Mouse (Mus musculus): ENCODE measurements around the gene Cryzl1.

Cryzl1 gene

DNA sequence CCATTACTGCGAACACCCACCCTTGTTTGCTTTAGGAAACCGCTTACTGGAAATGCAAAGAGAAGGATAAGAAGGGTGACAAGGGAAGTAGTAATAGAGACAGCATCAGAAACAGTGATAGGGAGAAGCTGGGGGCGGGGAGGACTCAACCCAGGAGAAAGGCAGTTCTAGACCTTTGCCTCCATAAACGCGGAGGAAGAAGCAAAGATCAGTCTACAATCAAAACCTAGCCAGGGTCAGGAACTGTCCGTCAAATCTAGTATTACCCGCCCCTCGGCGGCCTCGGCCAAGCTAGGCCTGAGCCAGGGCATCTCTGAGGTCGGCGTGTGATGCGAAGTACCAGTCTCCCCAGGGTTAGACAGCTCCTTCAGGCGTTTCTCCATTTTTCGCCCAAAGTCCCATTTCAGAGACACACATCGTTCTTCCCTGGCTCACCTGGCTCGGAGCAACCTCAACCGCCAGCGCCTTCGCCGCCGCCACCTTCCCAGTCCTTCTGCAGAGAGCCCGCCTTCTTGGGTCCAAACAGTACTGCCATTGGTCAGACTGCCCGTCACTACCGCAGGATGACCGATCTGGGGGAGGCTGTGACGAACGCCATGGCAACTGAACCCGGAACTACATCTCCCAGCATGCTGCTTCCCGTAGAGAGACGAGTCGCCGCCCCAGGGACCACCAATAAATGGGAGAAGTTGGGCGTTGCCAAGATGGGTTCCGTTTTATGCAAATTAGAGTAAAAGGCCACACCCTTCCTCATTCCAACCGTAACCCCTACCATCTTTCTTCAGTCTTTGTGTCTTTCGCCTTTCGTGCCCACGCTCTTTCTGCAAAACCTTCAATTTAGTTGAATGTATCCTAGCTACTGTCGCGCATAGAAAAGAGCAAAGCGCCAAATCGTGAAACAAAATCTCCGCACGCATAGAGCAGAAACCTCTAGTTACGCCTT, at the start of gene Cryzl1:
TSS of gene Cryzl1 (minus strand) at position 853 of the 943 bp plus-strand sequence.
- in situ Hi-C loops (cut with MboI, MseI), result loop anchor here (5.0 kb wide), 1 partner anchor 41 kb away; the partner anchor contains the start of gene Donson

DNA sequence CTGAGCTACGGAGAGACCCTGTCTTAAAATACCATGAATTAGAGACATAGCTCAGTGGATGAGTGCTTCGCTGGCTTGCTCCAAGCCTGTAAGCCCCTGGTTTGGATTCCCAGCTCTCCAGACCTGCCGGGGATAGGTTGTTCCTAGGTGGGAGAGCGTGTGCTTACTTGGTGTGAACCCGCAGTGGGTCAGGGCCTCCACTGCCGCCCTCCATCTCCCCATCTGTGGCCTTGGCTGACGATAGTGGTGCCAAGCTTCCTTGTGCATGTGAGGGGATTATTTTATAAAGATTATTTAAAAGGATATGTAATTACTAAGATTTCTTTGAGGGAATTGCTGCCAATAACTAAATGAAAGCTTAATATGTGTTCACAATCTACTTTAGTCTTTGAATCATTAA, 43.8 kb upstream of the Cryzl1 start:
- in situ Hi-C loops (cut with MboI, MseI), result no loop called here

DNA sequence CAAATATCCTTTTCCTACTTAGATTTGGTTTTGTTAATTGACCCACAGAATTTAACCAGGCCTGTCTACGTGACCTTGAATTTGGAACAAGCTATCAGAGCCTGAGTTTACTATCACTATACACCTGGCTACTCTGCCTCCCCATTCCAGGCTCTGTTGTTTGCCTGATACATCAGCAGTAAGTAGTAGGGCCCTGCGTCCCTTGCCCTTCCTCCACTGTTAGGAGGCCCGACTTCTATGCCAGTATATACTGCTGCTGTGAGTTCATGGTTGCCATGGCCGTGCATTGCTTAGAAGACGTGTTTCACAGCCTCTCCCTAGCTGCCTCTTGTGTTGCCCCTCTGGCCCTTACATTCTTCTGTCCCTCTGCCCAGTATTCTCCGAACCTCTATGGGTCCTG, 42.6 kb upstream of the Cryzl1 start:
- in situ Hi-C loops (cut with MboI, MseI), result no loop called here

DNA sequence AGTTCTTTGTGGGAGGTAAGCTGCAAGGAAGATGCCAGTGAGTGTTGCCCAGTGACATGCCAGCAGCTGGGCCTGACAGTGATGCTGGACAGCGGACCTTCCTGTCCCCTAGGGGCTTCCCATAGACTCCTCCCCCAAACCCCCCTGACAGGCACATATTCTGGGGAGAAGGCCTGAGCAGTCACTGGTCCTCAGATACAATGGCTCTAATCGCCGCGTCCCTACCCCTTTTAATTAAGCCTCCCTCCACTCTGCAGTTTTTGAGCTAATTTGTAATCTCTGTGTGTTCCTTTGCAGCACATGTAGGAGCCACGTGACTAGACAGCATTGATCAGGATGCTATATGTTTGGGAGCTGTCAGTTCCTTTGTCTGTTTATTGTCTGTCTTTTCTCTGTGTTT, 41.9 kb upstream of the Cryzl1 start:
- in situ Hi-C loops (cut with MboI, MseI), result no loop called here

DNA sequence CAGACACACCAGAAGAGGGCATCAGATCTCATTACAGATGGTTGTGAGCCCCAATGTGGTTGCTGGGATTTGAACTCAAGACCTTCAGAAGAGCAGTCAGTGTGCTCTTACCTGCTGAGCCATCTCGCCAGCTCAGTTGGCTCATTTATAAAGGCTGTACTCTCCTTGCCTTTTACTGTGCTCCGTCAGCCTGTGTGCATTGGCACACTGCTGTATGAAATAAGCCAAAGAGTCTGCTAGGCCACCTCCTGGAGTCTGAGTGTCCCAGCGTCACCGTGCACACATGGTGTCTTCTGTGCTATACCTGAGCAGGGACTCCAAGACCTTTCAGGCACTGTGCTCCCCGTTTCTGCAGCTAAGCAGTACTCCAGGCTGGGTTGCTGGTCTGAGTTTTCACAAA, 41.1 kb upstream of the Cryzl1 start:
- in situ Hi-C loops (cut with MboI, MseI), result loop anchor here (5.0 kb wide), 1 partner anchor 58 kb away; no protein-coding TSS in a partner anchor

DNA sequence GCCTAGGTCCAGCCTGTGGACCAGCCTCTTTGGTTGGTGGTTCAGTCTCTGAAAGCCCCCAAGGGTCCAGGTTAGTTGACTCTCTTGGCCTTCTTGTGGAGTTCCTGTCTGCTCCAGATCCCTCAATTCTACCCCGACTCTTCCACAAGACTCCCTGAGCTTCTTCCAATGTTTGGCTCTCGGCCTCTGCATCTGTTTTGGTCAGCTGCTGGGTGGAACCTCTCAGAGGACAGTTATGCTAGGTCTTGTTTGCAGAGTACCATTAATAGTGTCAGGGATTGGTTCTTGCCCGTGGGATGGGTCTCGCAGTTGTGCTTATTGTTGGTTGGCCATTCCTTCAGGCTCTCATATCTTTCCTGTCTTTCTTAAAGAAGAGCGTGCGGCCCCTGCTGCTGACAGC, 39.8 kb upstream of the Cryzl1 start:
- in situ Hi-C loops (cut with MboI, MseI), result loop anchor here (5.0 kb wide), 1 partner anchor 56 kb away; no protein-coding TSS in a partner anchor

DNA sequence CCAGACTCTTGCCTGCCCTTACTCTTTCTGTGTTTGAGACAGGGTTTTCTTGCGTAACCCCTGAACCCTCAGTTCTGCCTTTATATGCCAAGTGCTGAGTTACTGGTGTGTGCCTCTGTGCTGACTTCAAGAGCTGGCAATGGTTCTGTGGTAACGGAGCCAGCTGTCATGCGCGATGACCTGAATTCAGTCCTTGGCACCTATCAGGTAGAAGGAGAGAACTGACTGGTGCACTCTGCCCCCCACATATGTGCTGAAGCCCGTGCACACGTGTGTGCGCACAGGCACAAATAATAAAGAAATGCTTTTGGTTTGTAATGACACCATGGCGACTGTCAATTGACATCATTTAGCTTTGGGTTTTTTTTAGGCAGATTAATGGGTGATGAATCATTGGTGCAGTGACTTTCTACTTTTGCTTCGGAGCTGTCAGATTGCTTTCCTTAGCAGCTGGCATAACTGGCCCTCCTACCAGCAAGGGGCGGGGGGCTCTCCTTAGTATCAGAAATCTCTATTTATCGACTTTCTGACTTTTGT, 38.5 kb upstream of the Cryzl1 start:
- in situ Hi-C loops (cut with MboI, MseI), result loop anchor here (5.0 kb wide), 1 partner anchor 55 kb away; no protein-coding TSS in a partner anchor

DNA sequence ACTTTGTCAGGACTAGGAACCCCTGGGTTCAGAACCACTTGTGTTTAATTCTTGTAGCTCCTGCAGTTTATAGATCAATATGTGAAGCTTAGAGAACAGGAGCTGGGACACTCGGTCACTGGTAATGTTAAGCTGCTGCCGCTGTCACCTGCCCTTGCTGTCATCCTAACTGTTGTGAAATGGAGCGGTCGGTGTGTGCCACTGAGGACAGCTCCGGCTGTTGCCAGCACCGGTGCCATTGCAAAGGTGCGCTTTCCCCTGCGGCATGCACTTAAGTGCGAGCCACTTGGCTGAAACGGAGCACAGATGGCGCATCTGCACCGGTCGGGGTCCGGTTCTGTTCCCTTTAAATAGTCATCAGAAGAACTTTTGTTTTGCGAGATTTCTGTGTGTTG, 37.0 kb upstream of the Cryzl1 start:
- in situ Hi-C loops (cut with MboI, MseI), result loop anchor here (5.0 kb wide), 1 partner anchor 54 kb away; no protein-coding TSS in a partner anchor

DNA sequence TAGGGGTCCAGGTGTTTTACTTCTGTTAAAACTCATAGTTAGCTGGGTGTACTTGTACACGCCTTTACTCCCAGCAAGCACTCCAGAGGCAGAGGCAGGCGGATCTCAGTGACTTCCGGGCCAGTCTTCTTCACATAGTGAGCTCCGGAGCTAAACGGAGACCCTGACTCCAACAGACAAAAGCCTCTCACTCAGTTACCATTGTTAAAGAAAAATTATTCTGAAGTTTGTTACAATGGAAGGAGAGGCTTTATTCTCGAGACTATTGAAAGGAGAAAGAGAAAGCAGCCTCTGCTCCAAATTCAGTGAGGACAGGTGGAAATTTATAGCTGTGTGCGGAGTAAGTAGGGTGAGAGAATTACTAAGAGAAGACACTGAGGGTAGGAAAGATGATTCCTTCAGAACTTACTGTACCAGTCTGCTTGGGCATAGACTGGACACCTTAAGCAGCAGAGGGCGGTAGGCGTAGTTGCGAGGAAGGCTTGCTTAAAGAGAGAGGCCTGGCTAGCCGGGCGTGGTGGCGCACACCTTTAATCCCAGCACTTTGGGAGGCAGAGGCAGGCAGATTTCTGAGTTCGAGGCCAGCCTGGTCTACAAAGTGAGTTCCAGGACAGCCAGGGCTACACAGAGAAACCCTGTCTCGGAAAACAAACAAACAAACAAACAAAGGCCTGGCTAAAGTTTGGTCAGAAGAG, 36.5 kb upstream of the Cryzl1 start:
- in situ Hi-C loops (cut with MboI, MseI), result loop anchor here (5.0 kb wide), 1 partner anchor 53 kb away; no protein-coding TSS in a partner anchor

DNA sequence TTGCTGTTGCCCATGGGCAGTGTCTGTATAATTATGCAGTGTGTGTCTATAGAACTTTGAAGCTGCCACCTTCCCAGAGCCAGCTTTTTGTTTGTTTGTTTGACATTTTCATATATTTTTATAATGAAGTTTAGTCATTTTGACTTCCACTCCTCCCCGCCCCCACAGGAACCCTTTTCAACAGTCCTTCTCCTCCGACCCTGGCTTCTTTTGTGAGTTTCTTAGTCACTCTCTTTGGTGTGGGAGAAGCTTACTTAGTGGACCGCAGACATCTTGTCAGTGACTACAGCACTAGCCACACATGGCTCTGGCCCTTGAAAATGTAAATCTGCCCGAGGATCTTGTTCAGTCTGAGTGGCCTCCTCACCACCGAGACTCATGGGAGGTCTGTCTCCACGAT, 35.6 kb upstream of the Cryzl1 start:
- in situ Hi-C loops (cut with MboI, MseI), result no loop called here

DNA sequence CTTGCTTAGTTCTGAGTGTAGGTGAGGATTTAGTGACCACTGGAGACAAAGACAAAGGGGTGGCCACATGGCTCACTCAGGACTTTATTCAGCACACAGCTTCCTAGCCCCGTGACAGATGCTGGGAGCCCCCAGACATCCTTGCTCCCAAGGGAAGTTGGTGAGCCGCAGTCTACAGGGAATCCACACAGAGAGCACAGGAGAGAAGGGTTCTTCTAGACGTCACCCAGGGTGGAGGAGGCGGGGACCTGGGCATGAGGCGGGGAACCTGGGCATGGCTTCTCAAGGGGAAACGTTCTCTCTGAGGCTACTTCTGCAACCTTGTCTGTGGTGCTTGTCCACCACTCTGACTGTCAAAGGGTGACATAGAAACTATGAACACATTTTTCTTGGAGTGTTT, 35.2 kb upstream of the Cryzl1 start:
- in situ Hi-C loops (cut with MboI, MseI), result no loop called here

DNA sequence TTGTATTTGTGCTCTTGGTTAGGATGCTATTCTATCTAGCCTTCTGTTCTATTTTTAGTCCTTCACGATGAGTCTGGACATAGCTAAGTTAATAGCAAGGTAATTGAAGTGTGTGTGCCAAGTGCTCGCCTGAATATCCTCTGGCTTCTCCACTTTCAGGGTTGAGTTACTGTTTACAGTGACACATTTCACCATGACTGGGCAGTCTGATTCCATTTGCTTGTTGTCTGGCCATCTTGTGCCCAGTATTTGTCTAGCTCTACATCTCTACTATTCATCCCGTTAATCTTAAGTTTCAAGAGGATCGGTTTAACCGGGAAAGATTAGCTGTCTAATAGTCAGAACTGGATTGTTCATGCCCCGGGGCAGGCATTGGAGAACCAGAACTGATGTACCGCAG, 33.7 kb upstream of the Cryzl1 start:
- in situ Hi-C loops (cut with MboI, MseI), result no loop called here

DNA sequence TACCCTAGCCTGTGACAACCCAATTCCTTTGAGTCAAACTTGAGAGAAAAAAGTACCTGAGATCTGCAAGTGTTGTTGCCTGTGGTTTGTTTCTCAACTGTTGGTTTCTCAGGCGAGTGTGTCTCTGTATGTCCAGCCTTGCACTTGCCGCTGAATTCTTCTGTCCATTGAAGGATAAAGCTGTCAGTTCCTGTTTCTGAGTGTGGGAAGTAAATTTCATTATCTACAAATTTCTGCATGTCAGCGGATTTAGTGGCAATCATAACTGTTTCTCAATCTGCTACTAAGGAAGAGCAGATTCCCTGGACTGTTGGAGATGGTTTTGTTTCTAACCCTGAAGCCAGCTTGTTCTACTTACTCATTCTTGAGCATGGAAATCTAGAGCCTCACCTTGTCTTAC, 33.0 kb upstream of the Cryzl1 start:
- in situ Hi-C loops (cut with MboI, MseI), result no loop called here

DNA sequence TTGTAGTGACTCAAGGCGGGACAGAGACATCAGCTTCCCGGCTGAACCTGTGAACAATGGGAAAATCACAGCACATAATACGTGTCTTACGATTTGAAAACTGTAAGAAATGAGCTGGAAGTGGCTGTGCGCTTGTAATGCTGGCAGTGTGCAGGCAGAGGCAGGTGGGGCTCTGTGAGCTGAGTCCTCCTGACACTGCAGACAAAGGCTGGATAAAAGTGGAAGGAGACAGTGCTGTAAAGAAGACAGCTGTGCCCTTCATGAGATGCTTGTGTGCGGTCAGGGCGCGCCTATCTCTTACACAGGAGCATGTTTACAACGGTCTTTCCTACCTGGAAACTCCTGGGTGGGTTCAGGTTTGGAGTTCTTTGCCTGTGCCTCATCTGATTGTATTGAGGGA, 32.4 kb upstream of the Cryzl1 start:
- in situ Hi-C loops (cut with MboI, MseI), result no loop called here

DNA sequence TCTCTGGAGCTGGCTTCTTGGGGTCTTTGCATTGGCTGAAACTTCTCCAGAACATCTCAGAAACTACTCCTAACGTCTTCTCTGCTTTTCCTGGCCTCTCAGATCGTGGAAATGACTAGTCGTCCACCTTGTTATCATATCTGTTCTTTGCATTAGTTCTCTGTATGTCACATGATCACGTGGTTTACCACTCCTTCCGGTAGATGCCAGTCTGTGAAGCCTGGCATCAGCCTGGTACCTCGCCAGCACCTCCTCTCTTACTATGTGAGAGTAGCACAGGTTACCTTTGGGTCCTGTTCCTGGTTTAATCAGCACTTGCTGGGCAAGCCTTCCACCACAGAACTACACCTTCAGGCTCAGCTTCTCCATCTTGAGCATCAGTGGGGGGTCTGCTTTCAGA, 26.2 kb upstream of the Cryzl1 start:
- in situ Hi-C loops (cut with MboI, MseI), result no loop called here

DNA sequence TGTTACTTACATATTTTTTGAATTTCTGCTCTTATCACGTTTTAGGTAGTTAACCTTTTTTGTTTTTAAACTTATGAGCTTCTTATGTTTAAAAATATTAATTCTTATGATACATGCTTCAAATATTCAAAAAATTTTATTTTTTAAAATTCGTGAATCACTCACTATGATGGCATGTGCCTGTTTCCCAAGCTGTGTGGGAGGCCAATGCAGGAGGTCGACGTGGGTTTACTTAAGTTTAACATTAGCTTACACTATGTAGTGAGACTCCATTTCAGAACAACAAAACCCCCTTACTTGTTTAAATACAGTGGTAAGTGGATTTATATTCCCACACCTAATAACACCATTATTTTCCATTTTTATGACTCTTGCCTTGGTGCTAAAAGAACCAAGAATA, 24.8 kb upstream of the Cryzl1 start:
- in situ Hi-C loops (cut with MboI, MseI), result no loop called here

DNA sequence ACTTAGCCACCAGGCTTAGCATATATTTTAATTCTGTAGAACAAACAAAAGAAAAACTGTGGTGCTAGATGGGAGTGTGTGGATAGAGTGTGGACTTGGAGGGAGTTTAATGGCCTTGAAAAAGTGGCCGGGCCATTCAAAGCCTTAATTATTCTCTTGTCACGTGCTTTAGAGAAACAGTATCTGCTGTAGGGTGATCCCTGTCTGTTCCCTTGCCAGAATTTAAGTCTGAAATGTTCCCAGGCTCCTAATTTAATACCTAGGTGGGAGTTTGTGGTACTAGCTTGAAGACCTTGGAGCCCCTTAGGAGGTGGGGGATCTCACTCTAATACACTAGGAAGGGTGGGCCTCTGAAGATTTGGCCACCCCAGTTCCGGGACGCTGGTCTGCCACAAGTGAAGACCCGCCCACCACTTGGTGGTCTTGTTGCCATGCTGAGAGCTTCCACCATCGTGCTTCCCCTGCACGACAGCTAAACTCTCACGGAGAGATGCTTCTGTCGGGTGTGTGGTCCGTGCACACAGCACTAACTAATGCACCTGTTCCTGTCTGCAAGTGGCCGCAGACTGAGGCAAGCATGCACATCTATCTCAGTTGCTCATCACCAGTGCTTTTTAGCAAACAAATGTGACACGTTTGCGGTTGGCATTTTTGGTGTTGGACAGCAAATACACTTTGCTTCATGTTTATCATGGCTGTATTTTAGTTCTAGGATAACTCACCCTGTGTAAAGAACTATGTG, 23.0 kb upstream of the Cryzl1 start:
- in situ Hi-C loops (cut with MboI, MseI), result no loop called here

DNA sequence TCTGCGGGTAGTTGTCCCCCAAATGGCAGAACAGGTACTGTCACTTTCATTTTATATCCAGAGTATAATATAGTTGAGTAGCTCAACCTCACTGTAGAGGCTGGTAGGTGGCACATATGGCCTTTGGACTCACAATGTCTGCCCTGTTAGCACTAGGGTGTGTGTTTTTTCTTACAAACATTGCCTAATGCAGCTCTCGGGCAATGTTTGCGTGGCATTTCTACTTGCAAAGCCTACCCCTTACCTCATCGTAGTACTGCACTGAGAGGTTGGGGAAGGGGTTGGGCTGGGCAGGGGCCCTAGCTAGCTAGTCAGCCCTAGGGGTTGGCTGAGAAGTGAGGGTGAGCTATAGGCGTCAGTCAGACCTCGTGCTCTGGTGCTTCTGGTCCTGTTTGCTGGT, 18.8 kb upstream of the Cryzl1 start:
- in situ Hi-C loops (cut with MboI, MseI), result no loop called here

DNA sequence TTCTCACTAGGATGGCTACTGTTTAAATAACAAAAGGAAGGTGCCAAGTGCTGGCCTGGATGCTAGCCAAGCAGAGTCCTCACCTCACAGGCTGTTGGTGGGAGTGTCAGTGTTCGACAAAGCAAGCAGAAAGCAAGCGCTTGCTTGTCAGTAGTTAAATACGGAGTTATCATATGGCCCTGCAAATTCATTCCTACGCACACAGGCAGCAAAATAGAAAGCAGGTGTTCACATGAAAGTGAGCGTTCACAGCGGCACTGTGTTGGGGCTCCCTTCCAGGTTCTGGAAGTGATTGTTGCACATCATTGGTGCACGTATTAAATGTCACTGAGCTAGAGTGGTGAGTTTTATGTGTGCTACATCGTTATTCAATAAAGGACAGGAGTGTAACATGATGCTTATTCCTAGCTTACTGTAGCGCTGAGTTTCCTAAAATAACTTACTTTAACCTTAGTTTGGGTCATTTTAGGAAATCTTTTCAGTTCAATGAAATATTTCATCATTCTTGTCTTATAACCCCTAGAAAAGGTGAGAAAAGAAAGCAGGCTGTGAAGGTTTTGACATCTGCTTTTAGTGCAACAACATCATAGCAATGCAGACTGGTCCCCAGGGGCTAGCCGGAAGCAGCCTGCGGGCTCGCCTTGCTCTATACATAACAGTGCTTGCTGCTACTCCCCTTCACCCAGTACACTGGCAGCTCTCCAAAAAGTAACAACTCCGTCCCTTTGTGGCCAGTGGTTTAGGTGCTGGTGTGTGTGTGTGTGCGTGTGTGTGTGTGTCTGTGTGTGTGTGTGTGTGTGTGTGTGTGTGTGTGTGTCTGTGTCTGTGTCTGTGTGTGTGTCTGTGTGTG, 17.6 kb upstream of the Cryzl1 start:
- in situ Hi-C loops (cut with MboI, MseI), result no loop called here

DNA sequence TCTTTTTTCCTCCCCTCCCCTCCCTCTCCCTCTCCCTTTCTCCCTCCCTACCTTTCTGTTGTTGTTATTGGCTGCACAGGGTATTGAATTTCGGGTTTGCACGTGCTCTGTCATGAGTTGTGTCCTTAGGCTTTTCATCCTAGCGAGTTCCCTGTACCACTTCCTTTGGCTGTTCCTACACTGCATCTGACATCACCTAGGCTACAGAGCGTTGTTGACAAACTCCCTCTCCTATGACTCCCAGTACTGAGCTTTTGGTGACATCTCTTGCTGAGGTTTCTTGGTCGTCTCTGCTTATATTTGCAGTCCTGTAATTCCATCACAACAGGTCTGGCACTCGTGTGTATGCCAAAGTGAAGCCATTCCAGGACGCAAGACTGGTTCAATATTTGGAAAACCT, 14.3 kb upstream of the Cryzl1 start:
- in situ Hi-C loops (cut with MboI, MseI), result no loop called here

DNA sequence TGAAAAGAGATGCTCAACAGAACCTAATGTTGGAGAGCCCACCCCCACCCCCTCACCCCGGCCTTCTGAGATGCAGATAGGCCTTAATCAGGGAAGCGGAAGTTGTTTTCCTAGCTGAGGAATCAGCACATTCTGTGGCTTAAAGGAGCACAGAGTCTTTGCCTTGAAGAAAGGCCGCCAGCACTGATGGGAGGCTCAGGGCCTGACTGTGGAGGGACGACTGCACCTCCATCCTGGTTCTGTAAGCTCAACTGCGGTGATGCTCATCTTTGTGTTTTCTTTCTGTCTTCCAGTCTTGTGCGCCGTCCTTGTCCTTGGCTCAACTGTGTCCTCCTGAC, 12.1 kb upstream of the Cryzl1 start:
- in situ Hi-C loops (cut with MboI, MseI), result no loop called here
